Mouse (Mus musculus) hematopoietic stem cell, adult 5-6 weeks (primary cell): ENCODE data around the gene Rin2. TPM values are rescaled to one million over a fixed set of nuclear protein-coding genes. Genes with fewer than 3 reads are reported as not detected.
A peak's percentile ranks its signal among the peaks of the same experiment; 100 is the strongest.

ENCODE experiments used
- ATAC-seq, 2 experiments: fragments of 125-278 bp in 1 of 2; replicated peaks in 1 of 2; 2 replicates each; pipeline ENCODE4 v1.8.0; 2016 to 2017; ENCODE audit warnings: inconsistent platforms in 2 of 2, mild to moderate bottlenecking in 2 of 2, moderate number of reproducible peaks in 2 of 2, low read depth in 1 of 2, moderate TSS enrichment in 1 of 2; ENCODE audit not compliant: low FRiP score in 2 of 2, poor library complexity in 2 of 2, severe bottlenecking in 2 of 2, insufficient read depth in 1 of 2, low TSS enrichment in 1 of 2
- total RNA-seq: library from RNA; stranded (forward); fragments of 172-1452, 232-1000 nt; gene quantifications from 2 replicates; pipeline ENCODE4 v1.2.3, GENCODE M21; 2017

Gene Rin2
- total RNA-seq, 1 experiment from 2014 or later: 12.3 TPM

DNA sequence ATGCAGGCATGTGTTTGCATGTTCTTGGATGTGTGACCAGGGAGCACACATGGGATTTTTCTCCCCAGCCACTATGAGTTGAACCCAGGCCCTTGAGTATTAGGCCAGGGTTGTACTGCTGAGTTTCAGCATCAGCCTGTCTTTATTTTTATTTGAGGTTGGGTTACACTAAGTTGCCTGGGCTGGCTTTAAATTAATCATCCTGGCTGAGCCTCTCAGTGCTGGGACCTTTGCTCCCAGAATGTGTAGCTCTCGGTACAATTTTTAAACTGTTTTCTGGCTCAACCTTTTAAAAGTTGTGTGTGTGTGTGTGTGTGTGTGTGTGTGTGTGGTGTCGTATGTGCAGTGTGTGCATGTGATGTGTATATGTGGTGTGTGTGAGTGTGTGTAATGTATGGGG is 5.1 kb downstream of the Rin2 start:
- ATAC-seq: no peak

DNA sequence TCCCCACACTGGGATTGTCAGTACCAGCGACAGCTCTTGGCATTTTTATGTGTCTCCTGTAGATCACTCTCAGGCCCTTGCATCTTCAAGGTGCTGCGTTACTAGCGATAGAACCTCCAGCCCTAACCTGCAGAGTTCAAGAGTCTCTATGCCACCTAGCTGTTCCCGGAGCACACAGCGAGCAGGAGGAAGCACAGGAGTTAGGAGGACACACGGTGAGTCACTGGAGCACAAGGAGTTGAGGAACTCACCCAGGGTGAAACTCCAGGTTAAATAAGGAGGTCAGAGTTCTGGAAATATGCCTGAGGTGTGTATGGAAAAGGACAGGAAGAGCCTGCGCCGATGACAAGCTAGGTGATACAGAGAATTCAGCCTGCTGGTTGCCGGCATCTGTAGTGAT is 5.7 kb downstream of the Rin2 start:
- no peak for ATAC-seq

DNA sequence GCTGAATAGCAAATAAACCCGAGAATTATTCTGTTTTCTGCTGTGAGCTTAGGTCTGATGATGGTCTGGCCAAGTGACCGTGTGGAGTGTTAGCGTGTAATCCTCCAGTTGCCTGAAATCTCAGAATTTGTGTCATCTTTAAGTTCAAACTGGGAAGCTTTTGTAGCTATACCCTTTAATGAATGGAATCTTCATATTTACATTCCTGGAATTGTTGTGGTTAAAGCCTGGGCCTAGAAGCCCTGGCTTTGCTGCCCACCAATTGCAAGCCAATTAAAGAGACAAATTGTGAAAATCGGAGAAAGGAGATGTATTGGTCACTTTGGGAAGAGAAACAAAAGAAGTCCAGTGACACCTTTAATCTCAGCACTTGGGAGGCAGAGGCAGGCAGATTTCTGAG is 6.6 kb downstream of the Rin2 start:
- no peak for ATAC-seq

DNA sequence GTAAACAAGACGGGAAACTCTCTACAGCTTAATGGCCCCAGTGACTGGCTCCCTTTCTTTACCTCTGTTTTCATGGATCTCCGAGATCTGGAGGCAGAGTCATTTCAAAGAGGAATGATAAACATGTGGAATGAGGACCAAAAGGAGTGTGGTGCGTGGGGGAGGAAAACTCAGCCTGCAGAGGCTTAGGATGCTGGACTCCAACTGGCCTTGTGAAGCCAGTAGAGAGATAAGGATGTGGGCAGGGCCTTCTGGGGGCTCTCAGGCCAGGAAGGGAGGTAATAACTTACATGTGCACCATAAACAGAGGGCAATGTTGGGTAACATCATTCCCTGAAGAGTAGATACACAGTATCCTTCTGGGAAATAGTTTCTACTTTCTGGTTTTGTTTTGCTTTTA is 7.9 kb downstream of the Rin2 start:
- ATAC-seq: no peak

DNA sequence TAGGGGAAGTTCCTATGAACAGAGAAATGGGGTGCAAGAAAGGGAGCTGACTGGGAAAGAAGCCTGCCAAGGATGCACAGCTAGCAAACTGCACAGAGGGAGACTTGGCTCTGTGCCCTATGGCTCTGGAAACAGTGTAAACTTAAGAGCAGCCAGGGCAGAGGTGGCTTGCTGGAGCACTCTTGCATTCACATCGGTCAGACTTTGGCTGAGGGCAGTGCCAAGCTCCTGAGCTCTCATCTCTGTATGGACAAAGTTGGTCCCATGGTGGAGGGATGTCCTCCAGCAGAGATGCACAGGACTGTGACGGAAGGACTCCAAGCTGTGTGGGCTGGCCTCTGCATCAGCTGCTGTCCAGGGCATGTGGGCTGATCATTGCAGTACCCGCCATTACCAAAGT is 8.5 kb downstream of the Rin2 start:
- ATAC-seq: no peak

DNA sequence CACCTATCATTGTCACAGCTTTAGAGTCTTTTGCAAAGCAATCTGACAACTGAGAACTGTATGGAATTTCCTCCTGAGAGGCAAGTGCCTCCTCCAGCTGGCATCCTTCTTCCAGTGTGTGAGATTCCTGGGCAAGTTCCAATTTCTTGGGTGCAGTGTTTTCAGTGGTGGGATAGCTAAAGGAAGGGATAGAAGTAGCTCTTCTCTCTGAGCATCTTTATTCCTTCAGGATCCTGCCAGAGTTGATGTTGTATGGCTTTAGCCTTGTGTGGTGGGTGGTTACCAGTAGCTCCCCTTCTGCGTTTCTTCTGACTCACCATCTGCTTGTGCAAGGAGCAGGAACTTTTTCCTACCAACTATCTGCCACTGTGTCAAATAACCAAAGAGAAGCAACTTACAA is 9.1 kb downstream of the Rin2 start:
- no peak for ATAC-seq

DNA sequence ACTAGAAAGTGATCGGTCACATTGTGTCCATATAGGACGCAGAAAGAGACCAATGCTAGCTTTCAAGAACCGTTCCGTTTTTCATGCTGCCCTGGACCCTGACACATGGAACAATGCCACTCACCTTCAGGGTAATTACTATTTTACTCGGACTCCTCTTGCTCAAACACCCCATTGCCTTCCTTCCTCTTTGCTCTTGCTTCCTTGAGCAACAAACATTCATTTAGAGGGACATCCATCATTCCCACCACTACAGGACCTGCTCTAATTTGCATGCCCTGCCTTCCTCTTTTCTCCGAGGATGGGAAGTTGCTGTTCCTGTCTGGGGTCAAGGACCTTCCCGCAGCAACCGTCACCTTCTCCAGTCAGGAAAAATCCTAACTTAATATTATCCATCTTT is 9.9 kb downstream of the Rin2 start:
- ATAC-seq: peak in 1 of 2 experiments; percentile 61; a peak in 2 of 4 replicates

DNA sequence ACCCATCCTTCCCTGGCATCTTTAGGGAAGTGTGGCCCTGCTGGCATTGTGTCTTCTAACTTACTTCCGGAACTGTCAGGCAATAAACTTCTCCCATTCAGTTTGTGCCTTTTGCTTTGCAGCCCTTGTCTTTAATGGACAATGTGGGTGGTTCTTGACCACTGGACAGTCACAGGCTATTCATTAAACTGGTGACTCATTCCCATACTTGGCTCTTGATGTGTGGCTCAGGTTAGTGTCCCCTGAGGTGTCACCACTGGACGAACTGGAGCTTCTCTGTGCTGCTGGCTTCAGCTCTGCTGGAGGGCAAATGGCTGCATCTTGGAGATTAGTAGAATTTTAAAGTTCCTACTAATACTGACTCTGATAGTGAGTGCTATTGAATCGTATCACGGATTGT is 11.0 kb downstream of the Rin2 start:
- ATAC-seq: no peak

DNA sequence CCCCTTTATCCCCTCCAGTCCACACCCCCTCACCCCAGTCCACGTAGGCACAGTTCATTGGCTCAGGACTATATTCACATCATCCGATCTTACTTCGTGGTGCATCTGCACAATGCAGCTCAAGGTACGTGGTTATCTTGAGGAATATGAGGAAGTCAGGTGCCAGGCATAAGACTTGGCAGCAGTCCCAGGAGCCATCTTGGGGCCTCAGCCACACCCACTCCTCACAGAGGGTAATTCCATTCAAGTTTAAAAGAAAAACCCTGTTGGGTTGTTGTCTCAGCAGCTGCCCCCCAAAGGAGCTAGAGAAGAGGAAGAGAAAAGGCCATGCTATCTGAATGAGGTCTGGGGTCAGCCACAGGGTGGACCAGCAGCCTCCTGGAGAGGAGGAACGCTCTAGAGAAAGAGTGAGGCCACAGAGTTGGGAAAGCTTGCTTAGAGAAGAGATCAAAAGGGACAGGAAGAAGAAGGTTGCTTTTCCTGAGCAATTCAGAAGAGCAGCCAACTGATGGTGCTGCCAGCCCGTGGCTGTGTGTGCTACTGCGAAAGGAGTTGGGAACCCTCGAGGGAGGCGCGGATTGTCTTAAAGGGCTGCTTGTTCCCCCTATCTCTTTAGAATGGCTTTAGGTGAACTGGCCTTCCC is 16.5 kb downstream of the Rin2 start:
- ATAC-seq: peak in 1 of 2 experiments; percentile 51; a peak in 1 of 4 replicates

DNA sequence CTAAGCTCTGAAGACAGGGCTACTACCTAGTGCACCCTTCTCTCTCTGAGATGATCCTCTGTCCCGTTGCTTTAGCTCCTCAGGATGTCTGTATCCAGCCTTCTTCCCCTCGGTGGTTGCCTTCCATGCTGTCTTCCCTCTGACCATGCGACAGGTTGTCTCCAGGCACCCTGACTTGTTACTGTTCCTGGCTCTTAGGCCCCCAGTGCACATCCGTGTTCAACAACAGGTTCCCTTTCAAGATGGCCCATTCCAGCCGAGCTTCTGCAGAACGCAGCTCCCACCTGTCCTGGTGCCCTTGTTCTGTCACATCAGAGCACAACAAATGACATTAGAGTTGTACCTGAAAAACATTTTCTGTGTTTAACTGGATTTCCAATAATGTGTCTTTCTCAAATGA is 22.1 kb downstream of the Rin2 start:
- no peak for ATAC-seq

DNA sequence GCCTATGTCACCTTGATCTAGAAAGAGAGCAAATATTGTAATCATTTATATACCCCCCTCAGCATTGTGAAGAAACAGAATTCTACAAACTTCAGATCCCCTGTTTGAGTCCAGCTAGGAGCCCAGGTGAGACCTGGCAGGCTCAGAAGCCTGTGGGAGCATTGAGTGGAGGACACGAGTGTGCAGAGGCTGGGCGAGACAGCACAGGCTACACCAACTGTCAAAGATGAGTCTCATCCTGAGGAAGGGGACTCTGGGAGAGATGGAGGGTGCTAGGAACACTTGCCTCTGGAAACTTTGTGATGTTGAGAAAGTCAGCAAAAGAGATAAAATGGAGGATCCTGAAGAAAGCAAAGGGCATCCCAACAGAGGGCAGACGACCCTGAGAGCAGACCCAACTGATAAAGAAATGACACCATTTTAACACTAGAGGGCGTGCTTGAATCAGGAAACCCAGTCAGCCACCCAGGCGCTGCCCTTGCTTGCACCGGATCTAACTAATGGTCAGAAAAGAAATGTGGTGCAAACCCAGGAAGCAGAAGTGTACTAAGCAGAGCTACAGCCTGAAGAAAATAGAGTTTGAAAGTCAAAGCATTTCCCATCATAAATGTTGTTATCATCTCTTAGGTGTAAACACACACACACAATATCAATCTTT is 24.5 kb downstream of the Rin2 start:
- peak; percentile 94 to 97 for ATAC-seq

DNA sequence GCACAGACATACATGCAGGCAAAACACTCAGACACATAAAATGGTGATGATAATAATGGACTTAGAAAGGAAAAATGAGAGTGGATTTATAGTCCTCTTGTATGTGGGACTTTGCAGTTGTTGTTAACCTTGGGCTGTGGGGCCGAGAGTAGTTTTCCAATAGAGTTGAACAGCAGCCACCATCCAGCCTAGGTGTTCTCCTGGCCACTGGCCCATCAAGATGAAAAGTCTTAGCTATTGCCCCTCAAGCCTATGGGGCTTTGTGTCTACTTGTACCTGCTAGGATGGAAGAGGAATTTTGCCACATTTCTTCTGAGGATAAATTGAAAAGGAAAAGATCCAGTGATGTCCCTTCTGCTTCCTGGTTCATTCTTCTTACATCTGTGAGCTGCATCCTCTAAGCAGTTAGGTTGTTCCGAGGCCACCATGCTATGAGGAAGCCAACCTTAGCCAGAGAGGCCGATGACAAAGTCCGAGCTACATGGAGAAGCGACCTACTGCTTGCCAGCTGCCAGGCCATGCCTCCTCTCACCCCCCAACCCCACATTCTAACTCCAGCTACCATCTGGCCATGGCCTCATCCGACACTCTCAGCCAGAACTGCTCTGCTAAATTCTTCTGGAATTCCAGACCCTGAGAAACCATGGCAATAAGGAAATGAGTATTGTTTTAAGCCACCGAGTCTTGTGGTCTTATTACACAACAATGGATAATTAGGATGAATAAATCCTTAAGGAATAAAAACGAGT is 25.4 kb downstream of the Rin2 start:
- ATAC-seq: no peak

DNA sequence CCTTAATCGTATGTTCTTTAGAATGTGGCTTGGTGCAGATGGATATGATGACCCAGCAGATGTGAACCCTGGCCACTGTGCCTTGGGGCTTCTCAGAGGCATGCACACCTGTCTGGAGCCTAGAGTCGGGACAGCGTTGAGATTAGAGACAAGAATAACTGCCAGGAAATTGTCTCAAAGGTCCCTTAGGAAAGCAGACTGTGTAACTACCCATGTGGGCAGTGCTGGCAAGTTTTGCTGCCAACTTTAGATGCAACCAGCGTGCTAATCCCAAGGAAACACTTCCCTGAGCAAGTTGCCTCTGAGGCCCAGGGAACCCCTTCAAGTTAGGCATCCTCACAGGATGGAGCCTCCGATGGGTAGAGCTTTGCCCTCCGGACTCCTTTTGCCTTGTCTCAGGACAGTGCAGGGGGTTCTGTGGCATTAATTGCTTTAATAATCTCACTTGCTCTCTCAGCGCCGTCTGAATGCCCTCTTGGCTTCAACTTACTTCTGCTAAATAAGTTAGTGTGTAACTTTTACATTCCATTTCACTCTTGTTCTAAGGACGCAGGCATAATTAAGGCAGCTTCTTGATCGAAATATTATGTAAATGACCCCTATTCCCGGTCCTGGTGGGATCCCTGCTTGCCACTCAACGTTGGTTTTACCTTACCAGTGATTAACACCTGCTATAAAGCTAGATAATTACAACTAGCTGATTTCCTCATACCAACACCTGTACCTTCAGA is 26.8 kb downstream of the Rin2 start:
- no peak for ATAC-seq

DNA sequence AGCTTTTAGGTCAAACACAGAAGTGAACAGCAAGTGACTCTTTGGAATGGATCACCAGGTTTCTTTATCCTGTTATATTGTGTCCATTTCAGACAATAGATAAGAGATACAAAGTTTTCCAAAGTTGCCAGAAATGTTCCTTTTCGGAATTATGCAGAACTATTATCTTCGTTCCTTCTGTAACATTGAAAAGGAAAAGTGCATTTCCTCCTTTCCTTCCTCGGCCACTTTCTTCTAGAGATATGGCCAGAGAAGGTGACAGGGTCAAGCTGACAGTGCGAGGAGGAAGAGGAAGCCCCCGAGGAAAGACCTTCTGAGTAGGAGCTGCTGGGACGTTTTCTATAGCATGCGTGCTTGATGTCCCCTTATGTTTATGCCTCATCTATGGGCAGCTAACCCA is 29.7 kb downstream of the Rin2 start:
- ATAC-seq: no peak

DNA sequence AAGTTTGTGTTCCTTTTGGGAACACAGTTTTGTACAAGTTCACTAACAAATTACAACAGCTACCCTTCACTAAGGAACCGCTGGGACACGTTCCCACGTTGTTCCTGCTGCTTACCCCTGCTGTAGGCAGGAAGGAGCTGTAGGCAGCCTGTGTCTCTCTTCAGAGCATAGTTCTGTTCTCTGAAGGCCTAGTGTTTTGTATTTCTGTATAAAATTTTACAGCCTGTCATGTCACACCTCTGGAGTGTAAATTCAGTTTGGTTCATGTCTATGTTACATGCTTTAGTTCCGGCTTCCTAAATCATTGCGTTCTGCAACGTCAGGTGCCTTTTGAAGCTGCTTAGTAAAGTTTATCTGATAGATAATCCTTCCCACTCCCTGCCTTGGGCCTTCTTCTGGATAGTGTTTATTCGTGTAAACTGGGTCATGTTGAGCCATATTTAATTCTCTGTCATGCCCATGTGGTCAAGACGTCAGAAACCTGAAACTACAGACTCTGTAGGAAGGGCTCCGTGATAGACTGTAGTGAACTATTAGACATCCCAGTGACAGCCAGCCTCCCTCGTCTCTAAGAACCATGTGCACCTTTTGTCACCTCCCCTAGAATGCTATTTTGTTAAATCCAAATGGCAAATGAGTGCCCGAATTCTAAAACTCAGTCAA is 34.8 kb downstream of the Rin2 start:
- ATAC-seq: no peak

DNA sequence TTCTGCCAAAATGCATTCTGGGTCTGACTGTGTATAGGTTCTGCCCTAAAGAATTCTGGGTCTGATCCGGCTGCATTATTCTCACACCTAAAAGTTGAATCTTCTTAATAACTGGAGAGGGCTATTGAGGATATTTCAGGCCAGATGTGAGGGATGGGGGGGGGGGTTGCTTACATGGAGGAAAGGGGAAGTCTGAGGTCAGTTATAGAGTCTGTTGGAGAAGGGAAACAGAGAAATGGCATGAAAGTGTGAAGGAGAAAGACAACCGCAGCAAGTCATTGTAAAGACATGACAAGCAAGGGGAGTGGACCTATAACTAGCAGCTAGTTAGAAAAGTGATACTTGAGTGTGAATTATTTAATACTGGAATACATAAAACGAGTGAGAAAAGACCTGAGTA is 36.5 kb downstream of the Rin2 start:
- peak; percentile 65 to 71; a peak in 3 of 4 replicates for ATAC-seq

DNA sequence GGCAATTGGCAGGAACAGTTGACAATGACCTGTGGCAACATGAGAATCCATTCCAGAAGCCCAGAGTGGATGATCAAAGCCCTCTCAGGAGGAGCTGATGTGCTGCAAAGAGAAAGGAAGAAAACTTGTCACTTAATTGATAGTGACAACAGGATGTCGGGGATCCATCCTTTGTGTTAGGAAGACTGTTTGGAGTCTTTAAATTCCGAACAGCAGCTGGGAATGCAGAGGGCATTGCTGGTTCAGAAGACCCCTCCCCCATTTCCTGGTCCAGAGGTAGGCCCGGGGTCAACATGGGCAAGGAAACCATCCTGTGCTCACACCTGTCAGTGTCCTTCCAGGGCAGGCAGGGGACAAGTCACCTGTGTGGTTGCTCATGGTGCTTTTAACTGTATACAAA is 37.0 kb downstream of the Rin2 start:
- ATAC-seq: no peak
